Mouse (Mus musculus): ENCODE results near the gene Cd19. TPM values are rescaled to one million over a fixed set of nuclear protein-coding genes. Genes with fewer than 3 reads are reported as not detected.

Gene Cd19
- total and polyA plus RNA-seq, 3 experiments = not detected

DNA sequence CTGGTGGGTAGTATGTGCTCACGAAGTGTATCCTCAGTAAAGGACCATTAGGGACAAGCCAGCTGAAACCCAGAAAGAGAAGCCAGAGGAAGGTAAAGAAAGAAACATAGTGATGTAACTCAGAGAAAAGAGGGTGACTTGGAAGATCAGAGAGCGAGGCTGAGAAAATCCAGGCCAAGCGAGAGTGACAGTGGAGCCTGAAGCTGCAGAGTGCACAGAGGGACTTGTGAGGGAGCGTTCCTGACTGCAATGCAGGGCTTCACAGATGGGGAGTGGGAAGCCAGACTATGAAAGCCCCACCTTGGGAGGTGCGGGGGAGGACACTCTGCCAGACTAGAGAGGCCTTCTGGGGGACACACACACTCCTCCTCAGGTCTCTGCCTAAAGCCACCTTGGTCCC is 43.5 kb upstream of the Cd19 start:
- no peak overlapping the region for H3K4me3 ChIP-seq (ENCODE audit: control insufficient read depth in 1 of 2, insufficient read depth in 1 of 2, low read depth in 2 of 2, low read length in 2 of 2)
- no peak overlapping the region for H3K27ac ChIP-seq (ENCODE audit: control insufficient read depth, low read depth, low read length)
- H3K36me3 ChIP-seq (ENCODE audit: control insufficient read depth in 1 of 2, insufficient read depth in 2 of 2, low read length in 2 of 2) = peaks cover 0 to 14% of the 10 kb centered on the region in 2 experiments; a peak in 2 of 4 replicates

GRCm38 (mm10) chr7:126456382-126457266 is 41.9 kb upstream of the Cd19 start:
- Histone ChIP-seq H3K4me1 (ENCODE audit: control insufficient read depth in 1 of 2, insufficient read depth in 2 of 2, low read length in 2 of 2) (peaks cover 16 to 22% of the 10 kb centered on the region in 2 experiments), H3K27ac (ENCODE audit: control insufficient read depth, low read depth, low read length) (peak overlapping the region; percentile 60), H3K4me3 (ENCODE audit: control insufficient read depth in 1 of 2, insufficient read depth in 1 of 2, low read depth in 2 of 2, low read length in 2 of 2) (no peak overlapping the region), H3K27me3 (ENCODE audit: control insufficient read depth in 1 of 2, insufficient read depth in 2 of 2, low read length in 2 of 2) (no peaks in the 10 kb centered on the region), H3K79me2 (ENCODE audit: control insufficient read depth, insufficient read depth, low read length, poor library complexity) (no peaks in the 10 kb centered on the region), H3K9me3 (replicated peaks; ENCODE audit: insufficient read depth, low read length) (no peaks in the 10 kb centered on the region), H3K9ac (ENCODE audit: control insufficient read depth, low read depth, low read length, poor library complexity, severe bottlenecking) (0 out of 2 replicates have a peak overlapping the region, but pooled peaks have one; percentile 6), H3K36me3 (ENCODE audit: control insufficient read depth in 1 of 2, insufficient read depth in 2 of 2, low read length in 2 of 2) (peaks cover 0 to 14% of the 10 kb centered on the region in 2 experiments; a peak in 2 of 4 replicates)
- DNase-seq (ENCODE audit: low read depth, low spot score) = peak; percentile 81
- no peak; the same call in 1 of the 2 replicates for TF ChIP-seq ZNF384 (IDR thresholded peaks at IDR 0.05; ENCODE audit: low read depth, low read length)
- TF ChIP-seq CHD2 (IDR thresholded peaks at IDR 0.05; ENCODE audit: low read length) = no peak
- TF ChIP-seq POLR2AphosphoS5 (IDR thresholded peaks at IDR 0.05; ENCODE audit: borderline replicate concordance, low read depth, low read length) = no peak
- peak; percentile 94 for TF ChIP-seq TCF12 (IDR thresholded peaks at IDR 0.05; ENCODE audit: low read depth, low read length)
- peak; percentile 66 for TF ChIP-seq SIN3A (IDR thresholded peaks at IDR 0.05; ENCODE audit: low read length)
- TF ChIP-seq CHD1 (IDR thresholded peaks at IDR 0.05; ENCODE audit: low read depth, low read length) = no peak
- no peak for TF ChIP-seq CTCF (IDR thresholded peaks at IDR 0.05 in 2 of 3, conservative IDR thresholded peaks at IDR 0.05 in 1 of 3; ENCODE audit: control insufficient read depth in 1 of 3, insufficient read depth in 1 of 3, low read depth in 2 of 3, low read length in 3 of 3, poor library complexity in 1 of 3, severe bottlenecking in 1 of 3)
- TF ChIP-seq MAZ (IDR thresholded peaks at IDR 0.05; ENCODE audit: low read depth, low read length) = no peak; the same call in 1 of the 2 replicates
- TF ChIP-seq USF2 (IDR thresholded peaks at IDR 0.05; ENCODE audit: borderline replicate concordance in 1 of 2, insufficient read depth in 1 of 2, low read depth in 1 of 2, low read length in 2 of 2) = no peak
- TF ChIP-seq ELF1 (IDR thresholded peaks at IDR 0.05; ENCODE audit: low read depth, low read length) = no peak
- TF ChIP-seq MXI1 (IDR thresholded peaks at IDR 0.05; ENCODE audit: low read depth, low read length) = 0 out of 2 replicates have a peak, but pooled peaks have one; percentile 25
- TF ChIP-seq GABPA (IDR thresholded peaks at IDR 0.05; ENCODE audit: low read depth, low read length) = no peak
- no peak for TF ChIP-seq JUND (IDR thresholded peaks at IDR 0.05; ENCODE audit: low read depth, low read length)
- TF ChIP-seq POLR2AphosphoS2 (IDR thresholded peaks at IDR 0.05; ENCODE audit: low read length) = no peak
- TF ChIP-seq MAFK (IDR thresholded peaks at IDR 0.05; ENCODE audit: borderline replicate concordance, low read depth, low read length) = peak; percentile 43; the same call in 1 of the 2 replicates
- TF ChIP-seq MYB (IDR thresholded peaks at IDR 0.05; ENCODE audit: low read depth, low read length) = no peak
- no peak for TF ChIP-seq BHLHE40 (IDR thresholded peaks at IDR 0.05; ENCODE audit: borderline replicate concordance, low read depth, low read length)
- TF ChIP-seq RCOR1 (IDR thresholded peaks at IDR 0.05; ENCODE audit: low read depth, low read length) = peak; percentile 62; the same call in 1 of the 2 replicates
- TF ChIP-seq MYC (IDR thresholded peaks at IDR 0.05; ENCODE audit: low read depth, low read length) = no peak
- TF ChIP-seq ETS1 (IDR thresholded peaks at IDR 0.05; ENCODE audit: low read depth, low read length) = peak; percentile 77
- no peak for TF ChIP-seq UBTF (IDR thresholded peaks at IDR 0.05; ENCODE audit: borderline replicate concordance, insufficient read depth, low read depth, low read length)
- no peak for TF ChIP-seq ZMIZ1 (IDR thresholded peaks at IDR 0.05; ENCODE audit: low read depth, low read length)

More for the DNA sequence above, 43.5 kb upstream of the Cd19 start:
- Histone ChIP-seq H3K27me3 (ENCODE audit: control insufficient read depth in 1 of 2, insufficient read depth in 2 of 2, low read length in 2 of 2) (no peaks in the 10 kb centered on the region), H3K9ac (ENCODE audit: control insufficient read depth, low read depth, low read length, poor library complexity, severe bottlenecking) (no peak overlapping the region), H3K9me3 (replicated peaks; ENCODE audit: insufficient read depth, low read length) (no peaks in the 10 kb centered on the region), H3K4me1 (ENCODE audit: control insufficient read depth in 1 of 2, insufficient read depth in 2 of 2, low read length in 2 of 2) (peaks cover 16 to 22% of the 10 kb centered on the region in 2 experiments), H3K79me2 (ENCODE audit: control insufficient read depth, insufficient read depth, low read length, poor library complexity) (no peaks in the 10 kb centered on the region)
- no peak for DNase-seq (ENCODE audit: low read depth, low spot score)
- TF ChIP-seq ETS1 (IDR thresholded peaks at IDR 0.05; ENCODE audit: low read depth, low read length) = no peak
- no peak for TF ChIP-seq SMC3 (IDR thresholded peaks at IDR 0.05; ENCODE audit: low read depth, low read length)
- TF ChIP-seq NELFE (IDR thresholded peaks at IDR 0.05; ENCODE audit: low read depth, low read length) = no peak
- TF ChIP-seq EP300 (IDR thresholded peaks at IDR 0.05; ENCODE audit: low read depth in 1 of 2, low read length in 2 of 2) = no peak
- no peak for TF ChIP-seq MAFK (IDR thresholded peaks at IDR 0.05; ENCODE audit: borderline replicate concordance, low read depth, low read length)
- TF ChIP-seq TAL1 (IDR thresholded peaks at IDR 0.05; ENCODE audit: low read length) = no peak
- TF ChIP-seq GABPA (IDR thresholded peaks at IDR 0.05; ENCODE audit: low read depth, low read length) = no peak
- TF ChIP-seq POLR2AphosphoS5 (IDR thresholded peaks at IDR 0.05; ENCODE audit: borderline replicate concordance, low read depth, low read length) = no peak
- no peak for TF ChIP-seq KAT2A (conservative IDR thresholded peaks at IDR 0.05; ENCODE audit: low read depth, low read length)
- TF ChIP-seq ZMIZ1 (IDR thresholded peaks at IDR 0.05; ENCODE audit: low read depth, low read length) = no peak
- TF ChIP-seq JUND (IDR thresholded peaks at IDR 0.05; ENCODE audit: low read depth, low read length) = no peak
- TF ChIP-seq HCFC1 (IDR thresholded peaks at IDR 0.05; ENCODE audit: low read depth, low read length) = no peak
- no peak for TF ChIP-seq CTCF (IDR thresholded peaks at IDR 0.05 in 2 of 3, conservative IDR thresholded peaks at IDR 0.05 in 1 of 3; ENCODE audit: control insufficient read depth in 1 of 3, insufficient read depth in 1 of 3, low read depth in 2 of 3, low read length in 3 of 3, poor library complexity in 1 of 3, severe bottlenecking in 1 of 3)
- no peak for TF ChIP-seq MYC (IDR thresholded peaks at IDR 0.05; ENCODE audit: low read depth, low read length)
- no peak for TF ChIP-seq SIN3A (IDR thresholded peaks at IDR 0.05; ENCODE audit: low read length)
- TF ChIP-seq MYB (IDR thresholded peaks at IDR 0.05; ENCODE audit: low read depth, low read length) = no peak
- no peak for TF ChIP-seq ELF1 (IDR thresholded peaks at IDR 0.05; ENCODE audit: low read depth, low read length)
- TF ChIP-seq POLR2A (IDR thresholded peaks at IDR 0.05; ENCODE audit: control insufficient read depth in 1 of 2, insufficient read depth in 1 of 2, low read depth in 1 of 2, low read length in 2 of 2, poor library complexity in 1 of 2) = no peak
